Mouse (Mus musculus) lung, postnatal 0 days (tissue): ENCODE measurements around the gene Nrip1.

ENCODE experiments used
- CTCF ChIP-seq: IDR thresholded peaks from 2 replicates; pipeline ENCODE4 v1.5.1; 2016; ENCODE audit warnings: antibody characterized with exemption, mild to moderate bottlenecking
- EP300 ChIP-seq: IDR thresholded peaks from 2 replicates; pipeline ENCODE4 v1.6.1; 2016; ENCODE audit warnings: antibody characterized with exemption, mild to moderate bottlenecking, control low read depth

- no peak for TF ChIP-seq CTCF
- no peak for TF ChIP-seq EP300
Observed at GRCm38 (mm10) chr16:76275584-76275983, 98.0 kb downstream of the Nrip1 start.
